Mouse (Mus musculus) testis, adult 2 months (tissue): Measurements from ENCODE around the gene Rbm5.

Experiments used
- CTCF ChIP-seq: fragments of 200-500 bp; IDR thresholded peaks from 2 replicates; pipeline ENCODE4 v1.5.1; 2012; ENCODE audit warnings: low read depth, mild to moderate bottlenecking, inconsistent platforms, low read length, moderate library complexity; ENCODE audit not compliant: control insufficient read depth, insufficient read depth, insufficient replicate concordance
- POLR2A ChIP-seq: fragments of 200-500 bp; IDR thresholded peaks from 2 replicates; pipeline ENCODE4 v1.6.1; 2012; ENCODE audit warnings: low read depth, mild to moderate bottlenecking, inconsistent platforms, low read length, moderate library complexity; ENCODE audit not compliant: control insufficient read depth

- TF ChIP-seq CTCF (no peak), POLR2A (no peak)
Measured at GRCm38 (mm10) chr9:107707701-107708438, 62.9 kb downstream of the Rbm5 start.
